Mouse (Mus musculus) left cerebral cortex, postnatal 4 days (tissue): ENCODE data around the gene Slc35g3. TPM values are rescaled to one million over a fixed set of nuclear protein-coding genes. Genes with fewer than 3 reads are reported as not detected.
A peak's percentile ranks its signal among the peaks of the same experiment; 100 is the strongest.

Experiments used
- DNase-seq: peaks from one replicate; pipeline ENCODE4 v3.0.0-alpha.2; 2022
- intact Hi-C: fragments of 180-260 bp; cut with DNase I; formaldehyde crosslinking; loops from one replicate; pipeline ENCODE4 v1.15.1; 2025
- total RNA-seq, 2 experiments: library from RNA; stranded (reverse); gene quantifications; 2 replicates each; pipeline ENCODE4 v1.2.3; 2021

Slc35g3 gene
- total RNA-seq, 2 experiments from 2014 or later: not detected

DNA sequence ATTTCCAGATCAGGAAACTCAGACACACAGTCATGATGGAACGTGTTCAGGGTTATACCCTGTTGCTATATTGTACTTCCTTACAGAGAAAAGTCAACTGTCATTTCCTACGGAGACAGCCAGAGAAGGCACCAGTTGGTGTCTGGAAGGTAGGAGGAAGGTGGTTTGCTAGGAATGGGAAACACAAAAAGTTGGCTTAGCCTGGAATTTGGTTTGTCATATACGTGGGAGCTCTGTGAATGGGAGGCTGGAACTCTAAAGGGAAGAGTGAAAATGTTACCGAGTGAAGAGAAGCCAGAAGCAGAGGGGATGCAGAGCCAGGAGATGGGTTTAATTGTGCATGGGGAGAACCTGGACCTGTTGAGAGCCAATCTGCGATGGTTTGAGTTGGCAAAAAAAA is 29.7 kb upstream of the Slc35g3 start:
- intact Hi-C loops: no loop called here
- DNase-seq: no peak

DNA sequence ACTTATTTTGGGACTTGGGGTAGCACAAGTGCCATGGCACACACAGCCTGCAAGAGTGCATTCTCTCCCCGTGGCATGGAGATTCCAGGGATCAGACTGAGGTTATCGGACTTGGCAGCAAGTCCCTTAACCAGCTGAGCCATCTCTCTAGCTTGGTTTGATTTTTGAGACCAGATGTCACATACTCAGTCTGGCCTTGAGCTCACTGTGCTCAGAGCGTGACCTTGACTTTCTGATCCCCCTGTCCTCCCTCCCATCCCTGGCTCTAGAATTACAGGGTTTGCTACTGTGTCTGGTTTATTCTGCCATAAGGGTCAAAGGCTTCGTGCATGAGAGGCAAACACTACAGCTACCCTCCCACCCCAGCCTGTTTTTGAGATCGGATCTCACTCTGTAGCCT is 27.7 kb upstream of the Slc35g3 start:
- intact Hi-C loops: no loop called here
- no peak for DNase-seq

DNA sequence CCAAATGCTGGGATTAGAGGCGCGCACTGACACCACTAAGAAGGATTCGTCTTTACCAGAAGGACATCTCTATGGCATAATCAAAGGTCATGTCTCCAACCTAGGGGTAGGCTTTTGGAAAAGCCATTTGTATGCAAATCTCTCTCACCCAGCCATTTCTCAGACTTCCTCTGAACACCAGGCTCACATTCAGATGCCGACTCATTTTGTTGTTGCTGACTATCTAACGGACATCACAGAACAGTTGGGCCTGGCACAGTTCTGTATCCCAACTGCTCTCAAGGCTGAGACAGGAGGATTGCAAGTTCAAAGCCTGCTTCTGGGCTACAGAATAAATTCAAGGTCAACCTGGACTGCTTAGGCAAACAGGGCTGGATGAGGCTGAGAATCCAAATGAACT is 25.5 kb upstream of the Slc35g3 start:
- intact Hi-C loops: no loop called here
- DNase-seq: no peak

DNA sequence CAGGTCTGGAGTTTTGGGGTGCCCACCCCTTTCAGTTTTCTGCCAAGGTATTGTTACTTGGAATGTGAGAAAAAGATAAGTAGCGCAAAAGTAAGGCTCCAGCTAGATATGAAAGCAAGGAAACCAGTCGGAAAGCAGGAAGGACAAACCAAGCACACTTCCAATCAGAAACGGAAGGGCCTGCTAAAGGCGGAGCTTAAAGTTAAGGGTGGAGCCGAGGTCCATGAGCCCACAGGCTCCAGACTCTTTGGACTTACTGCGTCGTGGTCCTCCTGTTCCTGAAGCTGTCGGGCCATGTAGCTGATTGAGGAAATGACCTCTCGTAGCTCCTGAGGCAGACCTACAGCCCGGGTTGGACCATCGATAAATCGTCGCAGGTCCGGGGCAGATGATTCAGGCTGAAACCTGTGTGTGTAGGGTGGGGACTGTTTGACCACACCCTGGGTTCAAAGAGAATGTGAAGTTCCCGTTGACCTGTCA is 23.1 kb upstream of the Slc35g3 start:
- intact Hi-C loops: no loop called here
- no peak for DNase-seq

DNA sequence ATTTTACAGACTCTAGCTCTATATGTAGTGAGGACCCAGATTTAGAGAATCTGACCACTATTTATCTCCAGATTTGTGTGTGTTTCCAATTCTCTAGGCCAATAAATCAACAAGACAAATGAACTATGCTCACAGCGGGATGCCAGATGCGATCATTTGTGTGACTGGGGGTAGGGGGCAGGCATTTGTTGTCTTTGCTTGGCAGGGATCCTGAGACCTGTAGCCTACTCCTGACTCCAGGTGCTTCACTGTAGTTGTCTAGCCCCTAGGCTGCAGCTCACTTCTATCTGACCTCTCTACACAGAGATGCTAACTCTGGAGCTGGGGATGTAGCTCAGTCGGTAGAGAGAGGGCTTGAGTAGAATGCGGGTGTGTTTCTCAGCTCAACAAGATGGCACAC is 20.1 kb upstream of the Slc35g3 start:
- DNase-seq: no peak
- intact Hi-C loops: no loop called here

DNA sequence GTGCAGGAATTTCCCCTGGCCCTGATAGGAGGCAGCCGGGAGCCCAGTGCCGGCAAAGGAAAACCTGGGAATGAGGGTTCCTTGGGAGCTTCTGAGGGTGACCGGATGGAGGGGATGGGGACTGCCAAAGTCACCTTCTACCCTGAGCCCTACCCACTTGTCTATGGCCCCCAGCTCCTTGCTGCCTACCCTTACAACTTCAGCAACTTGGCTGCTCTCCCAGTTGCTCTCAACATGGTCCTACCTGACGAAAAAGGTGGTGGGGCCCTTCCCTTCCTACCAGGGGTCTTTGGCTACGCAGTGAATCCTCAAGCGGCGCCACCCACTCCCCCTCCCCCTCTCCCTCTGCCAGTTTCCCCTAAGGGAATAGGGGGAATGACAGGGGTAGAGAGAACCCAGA is 17.2 kb upstream of the Slc35g3 start:
- intact Hi-C loops: no loop called here
- DNase-seq: no peak

DNA sequence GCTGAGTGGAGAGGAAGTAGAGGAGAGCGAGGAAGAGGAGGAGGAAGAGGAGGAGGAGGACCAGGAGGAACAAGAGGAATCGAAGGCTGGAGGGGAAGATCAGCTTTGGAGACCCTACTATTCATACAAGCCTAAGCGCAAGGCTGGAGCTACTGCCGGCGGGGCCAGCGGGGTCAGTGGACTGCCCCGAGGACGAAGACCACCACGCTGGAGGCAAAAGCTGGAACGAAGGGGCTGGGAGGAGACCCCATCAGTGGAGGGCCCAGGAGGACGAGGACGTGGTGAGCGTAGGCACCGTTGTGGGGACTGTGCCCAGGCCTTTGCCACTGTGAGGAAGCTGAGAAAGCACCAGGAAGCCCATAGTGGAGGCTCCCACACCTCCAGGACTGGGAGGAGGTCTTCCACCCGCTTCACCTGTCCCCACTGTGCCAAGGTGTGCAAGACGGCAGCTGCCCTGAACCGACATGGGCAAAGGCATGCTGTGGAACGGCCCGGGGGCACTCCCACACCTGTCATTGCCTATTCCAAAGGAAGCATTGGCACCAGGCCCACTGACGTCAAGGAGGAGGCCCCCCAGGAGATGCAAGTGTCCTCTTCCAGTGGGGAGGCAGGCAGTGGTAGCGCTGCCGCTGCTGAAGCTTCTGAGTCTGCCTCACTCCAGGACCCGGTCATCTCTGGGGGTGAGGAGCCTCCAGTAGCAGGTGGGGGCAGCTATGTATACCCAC is 16.7 kb upstream of the Slc35g3 start:
- intact Hi-C loops: no loop called here
- no peak for DNase-seq

DNA sequence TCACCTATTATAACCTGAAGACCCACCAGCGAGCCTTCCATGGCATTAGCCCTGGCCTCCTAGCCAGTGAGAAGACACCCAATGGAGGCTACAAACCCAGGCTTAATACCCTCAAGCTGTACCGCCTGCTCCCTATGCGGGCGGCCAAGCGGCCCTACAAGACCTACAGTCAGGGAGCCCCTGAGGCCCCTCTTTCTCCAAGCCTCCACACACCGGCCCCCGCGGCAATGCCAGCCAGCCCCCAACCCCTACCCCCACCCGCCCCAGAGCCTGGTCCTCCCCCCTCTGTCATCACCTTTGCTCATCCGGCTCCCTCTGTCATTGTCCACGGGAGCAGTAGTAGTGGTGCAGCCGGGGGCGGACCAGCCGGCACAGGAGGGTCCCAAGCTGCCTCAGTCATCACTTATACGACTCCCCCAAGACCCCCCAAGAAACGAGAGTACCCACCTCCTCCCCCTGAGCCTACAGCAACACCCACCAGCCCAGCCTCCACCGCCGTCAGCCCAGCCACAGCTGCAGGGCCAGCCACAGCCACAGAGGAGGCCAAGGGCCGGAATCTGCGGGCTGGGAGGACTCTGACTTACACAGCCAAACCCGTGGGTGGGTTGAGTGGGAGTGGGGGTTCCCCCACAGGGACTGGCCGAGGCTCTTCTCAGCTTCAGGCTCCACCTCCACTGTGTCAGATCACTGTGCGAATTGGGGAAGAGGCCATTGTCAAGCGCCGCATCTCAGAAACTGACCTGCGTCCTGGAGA is 15.9 kb upstream of the Slc35g3 start:
- intact Hi-C loops: no loop called here

DNA sequence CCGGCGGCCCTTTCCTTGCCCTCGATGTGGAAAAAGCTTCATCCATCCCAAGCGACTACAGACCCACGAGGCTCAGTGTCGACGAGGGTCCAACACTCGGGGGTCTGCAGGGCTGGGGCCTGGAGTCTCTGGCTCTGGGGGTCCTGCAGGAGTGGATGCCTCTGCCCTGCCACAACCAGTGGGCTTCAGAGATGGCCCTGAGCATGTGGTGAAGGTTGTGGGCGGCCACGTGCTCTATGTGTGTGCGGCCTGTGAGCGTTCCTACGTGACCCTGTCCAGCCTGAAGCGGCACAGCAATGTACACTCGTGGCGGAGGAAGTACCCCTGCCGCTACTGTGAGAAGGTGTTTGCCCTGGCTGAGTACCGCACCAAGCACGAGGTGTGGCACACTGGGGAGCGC is 14.7 kb upstream of the Slc35g3 start:
- no peak for DNase-seq
- intact Hi-C loops: no loop called here

More for the DNA sequence above, 15.9 kb upstream of the Slc35g3 start:
- DNase-seq: no peak

DNA sequence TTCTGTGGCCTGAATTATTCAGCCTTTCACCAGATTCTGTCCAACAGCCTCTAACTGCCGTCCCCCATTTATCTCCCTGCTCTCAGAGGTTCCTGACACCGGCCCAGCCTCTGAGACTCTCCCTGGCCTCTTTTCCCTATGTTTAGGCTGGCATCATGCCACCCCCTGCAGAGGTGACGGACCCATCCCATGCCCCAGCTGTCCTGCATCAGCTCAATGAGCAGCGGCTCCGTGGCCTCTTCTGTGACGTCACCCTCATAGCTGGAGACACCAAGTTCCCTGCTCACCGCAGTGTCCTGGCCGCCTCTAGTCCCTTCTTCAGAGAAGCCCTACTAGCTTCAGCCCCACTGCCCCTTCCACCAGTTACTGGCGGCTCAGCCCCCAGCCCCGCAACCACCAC is 13.9 kb upstream of the Slc35g3 start:
- intact Hi-C loops: no loop called here

DNA sequence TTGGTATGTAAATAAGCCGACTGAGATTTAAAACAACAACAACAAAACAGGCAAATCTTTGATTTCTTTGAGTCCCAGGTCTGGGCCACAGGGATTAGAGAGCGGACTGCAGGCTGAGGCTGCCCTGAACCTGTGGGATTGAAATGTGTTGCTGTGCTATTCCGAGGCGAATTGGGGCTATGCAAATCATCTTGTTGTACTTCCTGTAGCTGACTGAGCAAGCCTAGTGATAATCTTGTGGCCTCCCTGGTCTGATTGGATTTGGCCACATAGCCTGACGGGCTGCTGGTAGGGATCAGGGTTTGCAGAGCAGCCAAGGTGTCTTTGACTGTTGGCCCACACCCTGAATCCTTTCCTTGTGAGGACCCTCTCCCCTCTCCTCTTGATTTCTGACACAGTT is 13.2 kb upstream of the Slc35g3 start:
- intact Hi-C loops: no loop called here
- no peak for DNase-seq

More for the DNA sequence above, 13.9 kb upstream of the Slc35g3 start:
- DNase-seq: peak; percentile 69

DNA sequence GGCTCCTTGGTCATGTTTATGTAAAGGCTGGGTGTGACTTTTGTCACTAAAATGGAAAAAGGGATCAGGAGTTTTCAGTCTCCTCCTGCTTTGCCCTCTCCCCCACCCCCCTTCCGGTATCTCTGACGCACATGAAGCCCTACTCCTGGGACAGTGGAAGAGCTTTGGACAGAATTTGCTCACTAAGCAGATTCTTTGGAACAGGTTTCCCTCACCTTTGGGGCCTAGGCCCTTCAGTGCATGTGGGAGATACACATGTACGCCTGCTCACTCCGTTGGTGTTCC is 5.8 kb upstream of the Slc35g3 start:
- intact Hi-C loops: no loop called here
- no peak for DNase-seq

DNA sequence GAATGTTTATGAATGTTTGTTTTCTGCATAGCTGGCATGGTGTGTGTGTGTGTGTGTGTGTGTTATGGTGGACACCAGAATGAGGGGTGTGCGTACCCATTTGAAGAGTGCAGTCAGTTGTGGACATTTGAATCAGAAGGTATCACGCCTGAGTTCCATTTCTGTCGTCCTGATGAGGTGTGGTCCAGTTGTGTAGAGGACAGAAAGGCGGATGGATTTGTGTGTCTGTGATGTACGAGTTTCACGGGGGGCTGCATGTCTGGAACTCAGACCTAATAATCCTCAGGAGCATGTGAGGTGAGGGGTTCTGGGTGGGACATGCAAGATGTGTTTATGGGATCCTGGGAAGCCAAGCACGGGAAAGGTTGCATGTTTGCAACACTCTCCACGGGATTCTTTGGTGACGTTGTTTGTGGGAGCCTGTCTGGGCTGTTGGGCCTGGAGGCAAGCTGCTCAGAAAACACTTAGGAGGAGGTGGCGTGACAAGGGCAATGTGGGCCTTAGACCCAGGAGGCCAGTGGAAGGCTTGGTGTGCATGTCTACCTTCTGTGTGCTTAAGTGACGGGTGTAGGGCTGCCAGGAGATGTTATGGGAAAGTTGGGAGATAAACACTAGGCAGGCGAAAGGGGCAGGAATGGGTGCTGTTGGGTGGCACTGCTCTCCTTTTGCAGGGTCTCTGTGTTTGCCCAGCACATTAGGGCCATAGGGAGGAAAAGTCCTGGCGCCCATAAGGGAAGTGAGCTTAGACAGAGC is 5.3 kb upstream of the Slc35g3 start:
- no peak for DNase-seq
- intact Hi-C loops: no loop called here

DNA sequence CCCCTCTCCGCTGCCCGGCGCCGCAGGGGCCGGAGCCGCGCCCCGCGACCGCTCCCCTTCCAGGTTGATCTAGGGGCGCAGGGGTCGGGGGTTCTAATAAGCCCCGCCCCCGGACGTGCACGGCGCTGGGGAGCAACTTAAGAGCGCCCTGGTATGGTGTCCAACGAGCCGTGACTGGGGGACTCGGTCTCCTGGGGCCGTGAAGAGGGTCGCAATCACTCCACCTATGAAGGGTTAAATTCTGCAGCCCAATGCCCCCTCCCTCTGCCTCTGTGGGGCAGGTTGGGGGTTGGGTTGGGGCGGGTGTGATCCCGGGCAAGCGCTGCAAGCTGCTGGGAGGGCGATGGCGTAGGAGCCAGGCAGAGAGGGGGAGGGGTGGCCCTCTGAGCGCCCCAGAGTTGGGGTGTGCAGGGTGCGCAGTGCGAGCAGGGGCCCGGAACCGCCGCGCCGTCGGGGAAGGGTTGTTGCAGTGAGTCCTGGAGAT is 4.4 kb upstream of the Slc35g3 start:
- intact Hi-C loops: no loop called here

DNA sequence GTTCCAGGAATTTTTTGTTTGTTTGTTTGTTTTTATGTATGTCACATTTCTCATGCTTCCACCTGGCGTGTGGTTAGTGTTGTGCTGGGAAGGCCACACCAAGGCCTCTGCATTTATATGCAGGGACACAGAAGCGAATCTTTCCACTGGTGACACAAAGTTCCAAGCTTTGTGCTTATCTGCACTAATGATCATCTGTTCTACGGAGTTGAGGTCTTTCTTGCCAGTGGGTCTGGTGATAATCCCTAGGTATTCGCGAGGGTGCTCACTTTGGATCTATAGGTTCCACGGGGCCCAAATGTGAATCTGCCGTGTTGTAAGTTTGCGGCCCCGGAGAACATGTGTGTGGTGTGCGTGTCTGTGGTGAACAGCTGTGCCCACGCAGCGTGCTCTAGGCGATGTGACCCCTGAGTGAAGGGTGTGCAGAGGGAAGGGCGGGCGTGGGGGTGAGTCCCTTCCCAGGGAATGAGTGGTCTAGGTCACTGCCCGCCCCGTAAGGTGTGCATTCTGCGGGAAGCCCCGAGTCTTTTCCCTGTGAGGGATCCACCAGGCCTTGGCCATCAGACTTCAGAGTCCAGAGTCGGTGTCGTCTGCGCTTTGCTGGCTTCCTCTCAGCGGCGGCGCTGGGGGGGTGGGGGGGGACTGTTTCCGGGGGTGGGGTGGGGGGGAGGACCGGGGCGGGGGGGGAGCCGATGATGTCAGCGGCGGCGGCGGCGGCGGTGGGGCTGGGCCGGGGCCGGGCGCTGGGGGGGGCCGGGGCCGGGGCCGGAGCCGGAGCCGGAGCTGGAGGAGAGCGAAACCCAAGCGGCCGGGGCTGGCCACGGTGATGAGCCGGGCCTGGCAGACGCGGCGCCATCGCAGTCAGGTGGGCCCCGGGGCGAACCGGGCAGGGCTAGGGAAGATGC is 3.7 kb upstream of the Slc35g3 start, which contains the start of gene Zbtb4:
Zbtb4 (plus strand) TSS at position 692 of the 905 bp plus-strand sequence.
- intact Hi-C loops: no loop called here

More for the DNA sequence above, 4.4 kb upstream of the Slc35g3 start:
- DNase-seq: peak; percentile 73

DNA sequence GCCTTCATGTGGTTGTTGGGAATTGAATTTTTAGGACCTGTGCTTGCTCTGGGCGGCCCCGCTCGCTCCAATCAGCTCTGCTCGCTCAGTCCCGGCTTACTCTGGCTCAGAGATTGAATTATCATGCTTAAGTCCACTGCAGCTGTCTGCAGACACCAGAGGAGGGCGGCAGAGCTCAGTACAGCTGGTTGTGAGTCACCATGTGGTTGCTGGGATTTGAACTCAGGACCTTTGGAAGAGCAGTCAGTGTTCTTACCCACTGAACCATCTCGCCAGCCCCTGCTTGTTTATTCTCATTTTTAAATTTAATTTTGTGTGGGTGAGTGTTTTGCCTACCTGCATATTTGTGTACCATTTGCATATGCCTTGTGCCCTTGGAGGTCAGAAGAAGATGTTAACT is 1.8 kb upstream of the Slc35g3 start:
- intact Hi-C loops: loop anchor here (5.0 kb wide), 1 partner anchor 39 kb away; the partner anchor contains the start of gene Fgf11
- DNase-seq: no peak

More for the DNA sequence above, 3.7 kb upstream of the Slc35g3 start, which contains the start of gene Zbtb4:
- DNase-seq: peak; percentile 49

DNA sequence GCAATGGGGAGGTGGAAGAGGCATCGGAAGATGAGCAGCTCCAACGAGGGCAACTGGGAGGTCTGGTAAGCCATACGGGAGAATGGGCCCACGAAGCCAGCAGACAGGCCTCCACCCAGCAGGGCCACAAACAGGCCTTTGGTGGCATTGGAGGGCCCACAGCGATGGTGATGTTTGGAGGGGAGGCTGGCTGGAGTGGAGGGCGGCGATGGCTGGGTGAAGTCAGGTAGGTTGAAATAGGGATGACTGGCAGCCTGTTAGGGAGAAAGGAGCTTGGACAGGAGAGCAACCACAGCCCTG is 917 bp downstream of the Slc35g3 start:
- no peak for DNase-seq
- intact Hi-C loops: loop anchor here (5.0 kb wide), 1 partner anchor 41 kb away; the partner anchor contains the start of gene Fgf11

DNA sequence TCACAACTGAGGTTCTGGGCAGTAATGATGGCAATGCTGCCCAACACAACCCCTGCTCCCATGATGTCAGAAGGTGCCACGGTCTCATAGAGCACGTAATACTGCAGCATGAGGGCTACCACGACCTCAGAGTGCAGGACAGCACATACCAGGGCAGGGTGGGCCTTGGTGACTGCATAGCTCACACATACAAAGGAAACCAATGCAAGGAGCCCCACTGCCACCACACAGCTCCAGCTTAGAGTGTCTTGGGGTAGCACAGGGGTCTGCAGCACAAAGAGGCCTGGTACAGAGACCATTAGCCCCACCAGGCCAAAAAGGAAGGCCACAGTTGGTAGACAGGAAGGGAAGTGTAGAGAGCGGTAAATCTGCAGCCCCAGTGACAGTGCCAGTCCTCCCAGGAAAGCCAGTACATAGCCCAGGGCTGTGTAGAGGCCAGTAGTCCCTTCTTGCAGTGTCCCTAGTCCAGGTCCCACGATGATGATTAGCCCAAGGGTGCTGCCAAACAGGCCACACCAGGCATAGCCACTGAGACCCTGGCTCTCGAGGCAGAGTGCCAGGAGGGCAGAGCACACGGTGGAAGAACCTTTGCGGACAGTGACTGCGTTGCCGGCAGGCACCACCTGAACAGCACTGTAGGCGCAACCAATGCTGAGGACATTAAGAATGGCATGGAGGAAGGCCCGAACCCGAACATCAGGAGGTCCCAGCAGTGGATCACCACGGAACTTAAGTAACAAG is 1.4 kb downstream of the Slc35g3 start:
- intact Hi-C loops: loop anchor here (5.0 kb wide), 1 partner anchor 42 kb away; the partner anchor contains the start of gene Fgf11
- DNase-seq: no peak

DNA sequence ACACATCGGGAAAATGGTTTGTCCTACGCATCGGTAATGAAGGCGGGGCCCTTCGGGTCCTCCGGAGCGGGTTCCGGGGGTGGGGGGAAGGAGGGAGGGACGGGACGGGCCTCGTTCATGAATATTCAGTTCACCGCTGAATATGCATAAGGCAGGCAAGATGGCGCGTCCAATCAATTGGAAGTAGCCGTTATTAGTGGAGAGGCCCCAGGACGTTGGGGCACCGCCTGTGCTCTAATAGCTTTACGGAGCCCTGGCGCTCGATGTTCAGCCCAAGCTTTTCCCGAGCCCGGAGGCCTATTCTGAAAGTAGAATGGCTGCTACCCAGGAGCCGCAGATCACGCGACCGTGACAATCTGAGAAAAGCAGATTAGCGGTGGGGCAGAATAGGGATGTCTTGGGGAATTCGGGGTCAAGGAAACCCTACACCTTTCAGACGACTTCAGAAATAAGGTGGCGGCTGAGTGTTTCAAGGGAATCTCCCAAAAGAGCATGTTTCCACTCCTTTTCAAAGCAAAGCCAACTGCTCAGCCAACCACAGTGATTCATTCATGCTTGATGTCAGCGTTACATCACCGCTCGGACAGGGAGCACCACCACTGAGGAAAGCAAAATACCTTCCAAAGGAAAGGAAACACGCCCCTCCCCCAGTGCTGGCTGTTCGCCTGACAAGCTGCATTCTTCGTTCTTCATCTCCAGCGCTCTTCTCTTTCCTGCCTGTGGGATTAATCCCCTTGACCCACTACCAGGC is 2.6 kb downstream of the Slc35g3 start:
- peak; percentile 94 for DNase-seq
- intact Hi-C loops: loop anchor here (5.0 kb wide), 1 partner anchor 77 kb away; the partner anchor contains the start of gene Senp3
